Mouse (Mus musculus) liver, adult (tissue): Measurements from ENCODE around the gene C3.

Experiments used
- GATA4 ChIP-seq: IDR thresholded peaks from 2 replicates; pipeline ENCODE4 v1.6.1; 2014; ENCODE audit warnings: mild to moderate bottlenecking, low read length; ENCODE audit not compliant: insufficient replicate concordance

Gene C3

DNA sequence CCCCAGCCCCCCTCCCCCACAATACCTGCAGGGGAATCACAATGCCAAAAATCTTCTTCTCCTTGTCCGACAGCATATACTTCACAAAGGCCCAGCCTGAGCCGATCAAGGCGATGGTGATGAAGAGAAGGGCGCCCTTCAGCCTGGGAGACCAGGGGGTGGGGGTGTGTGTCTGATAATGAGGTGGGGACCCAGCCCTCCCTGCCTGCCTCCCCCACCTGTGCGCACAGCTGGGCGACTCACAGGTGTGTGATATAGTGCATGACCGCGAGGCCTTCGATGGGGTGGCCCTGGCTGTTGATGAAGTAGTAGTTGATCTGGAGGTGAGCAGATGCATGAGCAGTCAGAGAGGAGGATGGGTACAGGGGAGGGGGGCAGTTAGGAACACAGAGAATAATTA, 9.2 kb upstream of the C3 start:
- no peak for TF ChIP-seq GATA4

DNA sequence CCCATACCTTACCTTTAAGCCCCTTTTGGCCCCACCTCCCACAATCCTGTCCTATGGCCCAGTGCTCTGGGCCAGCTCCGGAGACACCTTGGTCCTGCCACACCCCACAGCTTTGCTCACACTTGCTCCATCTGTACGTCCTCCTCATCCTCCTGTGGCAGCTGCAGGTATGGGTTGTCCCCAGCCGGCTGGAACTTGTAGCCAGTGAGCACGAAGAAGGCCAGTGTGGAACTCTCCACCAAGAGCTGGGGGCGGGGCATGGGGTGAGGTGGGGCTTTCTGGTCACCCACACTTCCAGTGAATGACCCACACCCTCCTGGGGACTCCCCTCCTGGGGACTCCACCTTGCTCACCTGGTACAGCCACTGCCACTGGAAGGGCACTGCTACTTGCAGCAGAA, 7.9 kb upstream of the C3 start:
- no peak for TF ChIP-seq GATA4

DNA sequence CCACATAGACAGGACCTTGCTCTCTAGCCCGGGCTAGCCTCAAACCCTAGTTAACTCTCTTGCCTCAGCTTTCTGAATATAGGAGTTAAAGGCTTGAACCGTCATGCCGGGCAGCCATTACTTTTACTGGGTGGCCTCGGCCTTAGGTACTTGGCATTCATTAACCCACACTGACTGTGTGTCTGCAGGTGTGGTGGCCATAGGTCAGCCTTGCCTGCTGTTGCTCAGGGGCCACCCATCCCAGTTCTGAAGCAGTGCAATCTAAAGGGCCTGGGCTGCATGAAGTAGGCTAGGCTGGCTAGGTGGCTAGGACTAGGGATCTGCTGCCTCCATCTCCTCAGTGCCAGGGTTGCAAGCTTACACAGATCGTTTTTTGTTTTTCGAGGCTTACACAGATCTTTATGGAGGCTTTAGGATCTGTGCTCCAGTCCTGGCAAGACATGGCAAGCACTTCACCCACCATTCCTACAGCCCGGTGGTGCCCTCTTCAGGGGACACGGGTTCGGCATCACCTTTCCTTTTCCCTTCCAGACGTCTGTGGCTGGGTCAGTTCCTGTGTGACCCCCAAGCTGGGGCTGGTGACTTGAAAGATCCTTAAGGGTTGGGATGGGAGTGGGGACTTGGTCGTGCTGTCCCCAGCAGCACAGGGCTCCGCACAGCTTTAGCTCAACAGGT, 6.5 kb upstream of the C3 start:
- TF ChIP-seq GATA4 = no peak

DNA sequence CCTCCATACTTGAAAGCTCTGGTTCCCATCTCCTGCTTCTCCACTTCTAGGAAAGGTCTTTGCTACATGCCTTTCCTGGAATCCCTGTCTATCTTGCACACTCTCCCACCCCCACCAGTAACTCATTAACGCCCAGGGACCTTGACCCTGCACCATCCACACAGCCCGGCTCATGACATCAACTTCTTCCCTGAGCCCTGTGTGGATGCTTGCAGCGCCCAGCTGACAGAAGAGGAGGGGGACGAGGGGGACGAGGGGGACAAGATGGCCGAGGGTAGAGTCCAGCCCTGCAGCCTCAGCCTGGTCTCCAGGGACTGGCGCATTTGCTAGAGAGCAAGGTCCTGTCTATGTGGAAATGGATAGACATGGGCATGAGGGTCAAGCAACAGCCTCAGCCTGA, 5.1 kb upstream of the C3 start:
- TF ChIP-seq GATA4 = no peak

DNA sequence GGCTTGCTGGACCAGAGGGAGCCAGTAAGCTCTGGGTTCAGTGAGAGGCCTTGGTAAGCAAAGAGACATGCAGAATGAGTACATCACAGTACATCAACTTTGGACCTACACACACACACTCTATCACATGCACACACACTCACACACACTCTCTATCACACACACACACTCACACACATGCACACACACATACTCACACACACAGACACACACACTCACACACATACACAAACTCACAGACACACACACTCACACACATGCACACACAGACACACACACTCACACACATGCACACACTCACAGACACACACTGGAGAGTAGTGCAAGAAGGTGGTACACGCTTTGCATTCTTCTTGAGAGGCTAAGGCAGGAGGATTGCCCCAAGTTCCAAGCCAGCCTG, 4.3 kb upstream of the C3 start:
- no peak for TF ChIP-seq GATA4

DNA sequence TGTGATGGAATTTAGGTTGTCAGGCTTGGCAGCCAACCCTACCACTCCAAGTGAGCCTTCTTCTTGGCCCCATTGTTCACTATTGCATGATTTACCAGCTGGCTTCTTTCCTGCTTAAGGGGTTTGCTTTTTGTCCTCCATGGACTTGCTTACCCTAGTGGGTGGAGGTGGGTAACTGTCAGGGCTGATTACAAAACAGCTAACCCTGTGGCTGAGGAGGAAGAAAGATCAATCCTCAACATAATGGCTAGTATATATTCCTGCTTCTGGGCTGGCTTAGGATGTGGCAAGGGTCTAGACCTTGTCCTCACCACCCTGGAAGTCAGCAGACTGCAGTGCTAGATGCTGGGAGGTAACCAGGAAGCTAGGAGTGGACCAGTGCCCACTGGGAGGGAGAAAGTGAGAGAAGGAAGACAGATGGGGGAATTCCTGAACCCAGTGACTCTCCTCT, 3.4 kb upstream of the C3 start:
- no peak for TF ChIP-seq GATA4

DNA sequence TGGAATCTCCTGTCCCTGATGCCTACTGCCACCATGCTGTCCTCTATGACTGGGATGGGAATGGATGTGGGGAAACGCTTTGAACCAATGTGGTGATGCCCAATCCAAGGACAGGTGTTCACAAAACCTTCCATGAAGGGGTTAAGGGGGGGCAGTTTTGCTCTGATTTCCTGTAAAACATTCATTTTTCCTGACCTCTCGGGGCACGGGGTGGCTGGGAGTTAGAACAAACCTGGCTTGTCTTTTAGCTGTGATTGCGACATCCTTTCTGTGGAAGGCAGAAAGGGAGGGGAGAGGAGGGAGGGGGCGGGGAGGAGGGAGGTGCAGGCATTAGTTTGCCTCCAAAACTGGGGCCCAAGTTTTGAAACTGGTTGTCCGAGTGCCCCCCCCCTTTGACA, 2.8 kb upstream of the C3 start:
- TF ChIP-seq GATA4 = no peak

DNA sequence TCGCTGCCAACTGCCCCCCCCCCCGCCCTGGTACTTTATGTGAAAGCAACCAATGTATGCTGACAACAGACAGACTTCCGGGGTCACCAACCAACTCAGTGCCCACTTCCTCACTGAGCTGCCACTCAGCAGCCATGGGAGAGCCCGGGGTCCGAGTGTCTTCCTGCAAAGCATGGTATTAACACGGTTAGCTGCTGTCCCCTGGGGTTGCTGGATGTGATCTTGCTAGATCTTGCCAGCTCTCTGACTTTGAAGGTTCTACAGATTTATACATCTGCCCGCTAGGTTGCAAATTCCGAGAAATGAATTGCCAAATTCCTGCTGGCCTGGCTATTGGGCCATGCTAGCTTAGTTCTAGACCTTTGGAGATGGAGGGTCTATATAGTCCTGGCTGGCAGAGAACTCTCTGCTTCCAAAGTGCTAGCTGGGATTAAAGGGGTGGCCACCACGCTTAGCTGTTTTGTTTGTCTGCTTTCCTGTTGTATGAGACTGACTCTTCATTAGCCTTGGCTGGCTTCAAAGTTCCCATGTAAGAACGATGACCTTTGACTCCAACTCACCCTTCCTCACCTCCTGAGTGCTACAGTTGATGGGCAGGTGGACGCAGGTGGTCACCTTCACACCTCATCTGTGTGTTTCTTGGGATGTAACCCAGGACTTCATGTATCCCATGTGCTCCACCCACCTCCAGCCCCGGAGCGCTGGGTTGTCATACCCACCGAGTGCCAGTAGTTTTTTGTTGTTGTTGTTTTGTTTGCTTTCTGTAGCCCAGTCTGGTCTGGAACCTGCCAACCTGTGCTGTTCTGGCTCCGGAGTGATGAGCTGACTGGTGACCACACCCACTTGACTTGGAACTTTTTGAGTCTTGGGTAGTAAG, 2.2 kb upstream of the C3 start:
- no peak for TF ChIP-seq GATA4

DNA sequence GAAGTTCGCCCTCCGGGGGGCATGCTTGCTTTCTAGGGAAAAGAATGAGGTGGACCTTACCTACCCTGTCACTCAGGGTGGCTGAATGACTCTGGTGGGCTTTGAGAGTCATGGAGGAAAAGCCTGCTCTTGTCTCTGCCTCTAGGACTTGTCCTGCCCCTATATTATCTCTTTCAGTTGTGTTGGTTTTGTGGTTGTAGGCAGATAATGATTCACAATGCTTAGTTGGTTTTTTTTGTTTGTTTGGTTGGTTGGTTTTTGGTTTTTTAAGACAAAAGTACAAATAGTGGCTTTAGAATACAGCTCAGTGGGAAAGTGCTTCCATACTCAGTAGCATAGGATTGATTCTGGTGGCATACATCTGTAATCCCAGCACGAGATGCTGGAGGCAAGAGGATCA, 937 bp upstream of the C3 start:
- TF ChIP-seq GATA4 = no peak

DNA sequence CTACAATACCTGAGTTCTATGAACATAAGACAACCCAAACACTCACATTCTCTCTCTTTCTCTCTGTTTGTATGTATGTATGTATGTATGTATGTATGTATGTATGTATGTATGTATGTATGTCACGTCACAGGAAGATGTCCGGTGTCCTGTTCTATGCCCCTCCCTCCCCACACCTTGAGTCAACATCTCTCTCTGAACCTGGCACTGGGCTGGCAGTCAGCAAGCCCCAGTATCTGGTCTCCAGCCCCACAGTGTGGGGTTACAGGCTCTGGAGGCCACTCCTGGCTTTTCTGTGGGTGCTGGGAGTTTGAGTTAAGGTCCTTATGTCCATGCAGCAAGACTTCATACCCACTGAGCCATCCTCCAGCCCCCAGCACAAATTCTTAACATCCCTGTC, 468 bp downstream of the C3 start:
- no peak for TF ChIP-seq GATA4

DNA sequence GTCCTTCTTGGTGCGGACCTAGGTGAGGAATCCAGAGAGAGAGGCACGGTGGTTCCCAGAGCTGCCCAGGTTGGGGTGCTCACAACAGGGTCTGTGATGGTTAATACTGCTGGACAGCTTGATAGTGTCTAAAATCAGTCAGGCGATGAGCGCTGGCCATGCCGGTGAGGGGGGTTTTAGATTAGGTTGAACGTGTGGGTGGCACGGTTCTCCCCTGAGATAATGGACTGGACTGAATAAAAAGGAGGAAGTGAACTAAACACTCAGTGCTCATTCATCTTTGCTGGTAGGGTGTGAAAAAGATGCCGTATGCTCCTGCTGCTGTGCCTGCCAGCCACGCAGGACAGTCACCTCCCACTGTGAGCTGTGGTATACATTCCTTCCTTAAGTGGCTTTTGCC, 4.6 kb downstream of the C3 start:
- no peak for TF ChIP-seq GATA4

DNA sequence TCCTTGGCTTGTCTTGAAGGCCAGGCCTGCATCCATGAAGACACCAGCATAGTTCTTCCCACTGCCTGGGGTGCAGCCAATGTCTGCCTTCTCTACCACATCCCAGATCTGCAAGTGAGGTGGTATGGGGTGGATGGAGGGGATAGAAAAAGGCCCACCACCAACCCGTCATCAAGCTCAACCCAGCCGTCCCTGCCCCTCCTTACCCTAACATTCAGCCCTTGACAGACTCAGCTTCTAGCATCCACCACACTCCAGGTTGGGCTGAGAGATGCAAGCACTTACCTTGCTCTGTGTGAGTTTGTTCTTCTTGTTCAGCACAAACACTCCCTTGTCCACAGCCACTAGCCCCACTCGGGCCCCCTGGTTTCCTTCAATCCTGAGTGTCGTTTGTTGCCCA, 6.0 kb downstream of the C3 start:
- no peak for TF ChIP-seq GATA4

DNA sequence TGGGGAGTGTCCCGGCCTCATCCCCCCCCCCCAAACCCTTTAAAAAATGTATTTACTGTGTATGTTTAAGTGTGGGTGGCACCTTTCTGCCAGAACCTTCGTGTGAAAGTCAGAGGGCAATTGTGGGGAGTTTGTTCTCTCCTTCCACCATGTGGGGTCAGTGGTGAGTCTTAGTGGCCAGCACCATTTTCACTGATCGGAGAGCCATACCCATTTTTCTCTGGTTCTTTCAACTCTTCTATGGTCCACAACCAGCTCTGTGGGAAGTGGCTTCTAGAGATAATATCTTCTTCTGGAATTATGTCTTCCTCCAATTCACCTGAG, 8.1 kb downstream of the C3 start:
- no peak for TF ChIP-seq GATA4

DNA sequence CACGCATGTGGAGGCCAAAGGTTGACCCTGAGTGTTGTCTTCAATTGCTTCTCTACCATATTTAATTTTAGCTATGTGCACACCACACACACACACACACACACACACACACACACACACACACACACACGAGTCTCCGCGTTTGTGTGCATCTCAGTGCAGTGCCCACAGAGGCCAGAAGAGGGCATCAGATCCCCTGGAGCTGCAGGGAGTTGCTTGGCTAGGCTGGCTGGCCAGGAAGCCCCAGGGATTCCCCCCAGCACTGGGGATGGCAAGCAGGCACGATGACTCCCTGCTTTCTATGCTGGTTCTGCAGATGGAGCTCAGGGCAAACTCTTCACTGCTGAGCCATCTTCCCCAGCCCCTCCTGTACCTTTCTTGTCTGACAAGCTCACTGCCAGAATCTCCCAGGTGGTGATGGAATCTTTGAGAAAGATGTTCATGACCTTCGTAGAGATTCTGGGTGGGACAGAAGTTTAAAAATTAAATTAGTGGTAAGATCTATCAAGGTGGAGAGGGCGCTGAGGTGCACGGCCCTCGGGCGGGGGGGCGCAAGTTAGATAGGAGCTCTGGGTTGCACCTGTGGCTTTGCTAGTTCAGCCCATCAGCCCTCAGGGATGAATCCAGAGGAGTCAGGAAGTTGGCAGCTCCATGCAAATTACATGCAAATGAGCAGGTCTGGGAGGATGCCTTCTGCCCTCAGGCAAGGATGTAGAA, 8.6 kb downstream of the C3 start:
- no peak for TF ChIP-seq GATA4

DNA sequence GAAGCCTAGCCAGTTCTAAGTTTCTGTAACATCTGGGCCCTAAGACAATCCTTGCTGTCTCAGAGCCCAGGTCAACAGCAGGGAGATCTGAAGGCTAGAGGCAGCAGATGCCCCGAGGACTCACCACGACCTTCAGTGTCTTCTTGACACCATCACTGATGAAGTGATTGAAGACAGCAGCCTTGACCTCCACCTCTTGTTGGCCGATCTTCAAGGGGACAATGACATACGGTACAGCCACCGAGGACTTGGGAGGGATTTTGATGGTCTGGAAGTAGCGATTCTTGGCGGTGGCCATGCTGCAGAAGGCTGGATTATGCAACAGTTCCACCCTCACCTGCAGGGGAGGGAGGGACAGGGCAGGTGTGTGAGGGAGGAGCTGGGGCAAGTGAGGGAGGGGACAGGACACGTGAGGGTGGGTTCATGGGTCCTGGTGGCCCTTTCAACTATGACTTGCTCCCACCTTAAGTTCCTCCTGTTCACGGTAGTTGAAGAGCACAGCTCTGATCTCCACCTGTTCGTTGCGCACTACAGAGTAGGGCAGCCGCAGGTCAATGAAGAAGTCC, 9.5 kb downstream of the C3 start:
- no peak for TF ChIP-seq GATA4
